Mouse (Mus musculus): ENCODE data around the gene Chsy1.

DNA sequence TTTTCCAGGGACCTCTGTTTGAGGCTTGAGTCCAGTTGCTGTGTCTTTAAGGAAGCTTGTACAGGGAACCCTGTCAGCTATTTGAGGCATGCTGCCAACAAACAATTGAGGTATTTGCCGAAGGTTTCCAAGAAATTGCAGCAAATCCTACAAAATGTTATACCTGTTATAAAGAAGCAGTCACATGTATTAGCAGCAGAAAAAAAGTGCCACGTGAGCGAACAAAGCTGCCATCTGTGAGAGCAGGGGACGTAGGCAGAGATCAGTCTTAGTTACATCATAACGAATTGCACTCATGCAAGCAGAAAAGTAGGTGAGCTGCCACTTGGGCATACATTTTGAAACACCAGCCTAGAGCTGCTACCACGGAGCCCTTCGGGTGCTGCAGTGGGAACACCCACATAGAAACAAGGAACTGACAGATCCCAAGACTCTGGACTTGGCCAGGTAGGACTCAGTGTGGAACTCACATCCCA lies 2.7 kb upstream of the Chsy1 start:
- no peak for TF ChIP-seq CTCF (IDR thresholded peaks at IDR 0.05; ENCODE audit: insufficient read depth, low read depth, low read length)
- TF ChIP-seq POLR2A (IDR thresholded peaks at IDR 0.05; ENCODE audit: insufficient read depth, low read depth, low read length): no peak
